Mouse (Mus musculus): ENCODE data around the gene Atxn3. TPM values are rescaled to one million over a fixed set of nuclear protein-coding genes. Genes with fewer than 3 reads are reported as not detected.

The Atxn3 gene
- polyA plus RNA-seq, 1 experiment, result 6.3 TPM

DNA sequence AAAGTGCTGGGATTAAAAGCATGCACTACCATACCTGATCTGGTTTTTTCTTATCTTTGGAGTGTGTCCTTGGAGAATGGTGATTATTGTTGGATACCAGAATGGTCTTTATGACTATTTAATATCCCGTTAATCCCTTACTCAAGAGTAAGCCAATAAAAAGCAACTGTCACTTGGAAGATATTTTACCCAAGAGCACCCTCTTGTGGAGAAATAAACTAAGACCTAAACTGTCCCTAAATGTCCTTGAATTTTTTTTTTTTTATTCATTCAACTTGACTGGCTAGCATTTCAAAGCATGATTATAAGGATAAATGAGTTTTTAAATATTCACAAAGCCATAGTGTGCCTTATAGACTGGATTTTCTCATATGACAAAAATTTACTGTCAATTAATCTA, 82.9 kb downstream of the Atxn3 start:
- no peak for TF ChIP-seq CTCF (IDR thresholded peaks at IDR 0.05; ENCODE audit: insufficient read depth, low read length)
- no peak for TF ChIP-seq POLR2A (IDR thresholded peaks at IDR 0.05; ENCODE audit: borderline replicate concordance, extremely low read depth, low read depth, low read length)
- H3K4me3 ChIP-seq (replicated peaks; ENCODE audit: extremely low read depth, low read depth, low read length), result no peak overlapping the region
- 30% methylated on average over 1 of the region's 1 CpGs for WGBS
- no peaks in the 10 kb centered on the region for H3K4me1 ChIP-seq (ENCODE audit: control insufficient read depth, insufficient read depth, low read length)
- DNase-seq, result no peak

Other genes with a start within 250 kb of the Atxn3 start
- gene Tc2n, start 239.7 kb downstream of the Atxn3 start, polyA plus RNA-seq (2012; rRNA removed), result 0.87 and 1.1 TPM in 2 replicates
- gene Fbln5, start 139.2 kb downstream of the Atxn3 start, polyA plus RNA-seq (2012; rRNA removed), result 126 and 133 TPM in 2 replicates
- gene Trip11, start 45.0 kb downstream of the Atxn3 start, polyA plus RNA-seq (2012; rRNA removed), result 4.2 and 5.1 TPM in 2 replicates
- gene Cpsf2, start 17.7 kb upstream of the Atxn3 start, polyA plus RNA-seq (2012; rRNA removed), result 2.7 and 4.1 TPM in 2 replicates
- gene Slc24a4, start 170.5 kb upstream of the Atxn3 start, polyA plus RNA-seq (2012; rRNA removed), result 20.2 and 25.2 TPM in 2 replicates